Mouse (Mus musculus): Measurements from ENCODE around the gene Copz1.
A peak's percentile ranks its signal among the peaks of the same experiment; 100 is the strongest.
"Not testable (repeated sequence)": the region's sequence is repeated elsewhere in the genome, so short reads cannot be mapped to it uniquely, and the experiment has no call there.

Gene Copz1

DNA sequence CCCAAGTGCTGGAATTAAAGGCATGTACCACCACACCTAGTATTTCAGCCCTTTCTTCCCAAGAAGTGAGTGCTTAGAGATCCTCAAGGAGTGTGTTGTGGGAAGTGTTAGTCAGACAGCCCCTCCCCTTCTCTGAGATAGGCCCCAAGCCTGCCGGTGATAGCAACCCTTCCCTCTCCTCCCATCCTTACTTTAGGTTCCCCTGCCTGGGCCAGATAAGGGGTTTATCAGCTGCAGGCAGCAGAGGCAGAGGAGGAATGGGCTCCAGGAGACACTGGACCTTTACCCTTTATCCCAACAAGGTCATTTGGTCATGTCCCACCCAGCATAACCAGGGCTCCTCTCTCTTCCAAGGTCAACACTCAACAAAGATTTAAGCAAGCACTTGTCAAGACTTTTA is 20.9 kb upstream of the Copz1 start:
- DNase-seq (ENCODE audit: low spot score in 2 of 2) = peak; percentile 82 to 86

DNA sequence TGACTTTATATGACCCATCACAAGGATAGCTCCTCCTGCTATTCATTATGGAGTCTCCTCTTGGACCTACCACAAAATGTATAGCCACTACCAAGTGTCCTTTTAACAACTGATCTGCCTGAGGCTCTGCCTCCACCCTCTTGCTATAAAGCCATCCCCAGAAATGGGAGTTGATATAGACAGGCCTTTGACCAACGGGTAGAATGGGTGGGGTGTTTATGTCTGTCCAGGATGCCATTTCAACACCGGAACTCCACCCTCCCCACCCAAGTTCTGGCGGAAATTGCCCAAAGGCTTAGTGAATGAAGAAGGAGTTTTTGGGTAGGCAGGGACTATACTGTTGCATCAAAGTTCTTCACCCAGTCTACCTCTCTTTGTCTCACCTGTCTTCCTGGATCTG is 19.9 kb upstream of the Copz1 start:
- DNase-seq (ENCODE audit: low spot score in 2 of 2) = peak; percentile 78 to 81

GRCm38 (mm10) chr15:103253352-103253751 is 19.2 kb upstream of the Copz1 start:
- no peak for DNase-seq (ENCODE audit: low spot score in 2 of 2)

DNA sequence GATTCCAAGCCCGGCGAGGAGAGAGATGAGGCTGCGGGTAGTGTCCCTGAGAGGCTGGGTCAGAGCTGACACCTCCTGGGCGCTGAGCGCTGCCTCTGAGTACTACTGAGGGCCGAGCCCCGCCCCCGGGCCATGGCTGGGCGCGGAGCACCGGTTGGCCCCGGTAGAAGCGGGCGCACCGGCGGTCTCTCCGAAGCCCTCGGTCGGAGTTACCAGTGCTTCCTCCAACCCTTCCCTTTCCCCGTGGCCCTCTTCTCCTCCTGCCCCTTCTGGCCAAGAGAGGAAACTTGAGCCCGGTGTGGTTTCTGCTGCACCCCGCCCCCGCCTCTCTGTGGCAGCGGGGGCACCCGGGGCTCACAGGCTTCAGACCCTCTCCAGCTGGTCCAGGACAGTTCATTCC is 17.3 kb upstream of the Copz1 start:
- DNase-seq (ENCODE audit: low spot score in 2 of 2) = peak; percentile 86 to 92

GRCm38 (mm10) chr15:103256210-103256986 is 16.1 kb upstream of the Copz1 start:
- no peak for DNase-seq (ENCODE audit: low spot score in 2 of 2)

DNA sequence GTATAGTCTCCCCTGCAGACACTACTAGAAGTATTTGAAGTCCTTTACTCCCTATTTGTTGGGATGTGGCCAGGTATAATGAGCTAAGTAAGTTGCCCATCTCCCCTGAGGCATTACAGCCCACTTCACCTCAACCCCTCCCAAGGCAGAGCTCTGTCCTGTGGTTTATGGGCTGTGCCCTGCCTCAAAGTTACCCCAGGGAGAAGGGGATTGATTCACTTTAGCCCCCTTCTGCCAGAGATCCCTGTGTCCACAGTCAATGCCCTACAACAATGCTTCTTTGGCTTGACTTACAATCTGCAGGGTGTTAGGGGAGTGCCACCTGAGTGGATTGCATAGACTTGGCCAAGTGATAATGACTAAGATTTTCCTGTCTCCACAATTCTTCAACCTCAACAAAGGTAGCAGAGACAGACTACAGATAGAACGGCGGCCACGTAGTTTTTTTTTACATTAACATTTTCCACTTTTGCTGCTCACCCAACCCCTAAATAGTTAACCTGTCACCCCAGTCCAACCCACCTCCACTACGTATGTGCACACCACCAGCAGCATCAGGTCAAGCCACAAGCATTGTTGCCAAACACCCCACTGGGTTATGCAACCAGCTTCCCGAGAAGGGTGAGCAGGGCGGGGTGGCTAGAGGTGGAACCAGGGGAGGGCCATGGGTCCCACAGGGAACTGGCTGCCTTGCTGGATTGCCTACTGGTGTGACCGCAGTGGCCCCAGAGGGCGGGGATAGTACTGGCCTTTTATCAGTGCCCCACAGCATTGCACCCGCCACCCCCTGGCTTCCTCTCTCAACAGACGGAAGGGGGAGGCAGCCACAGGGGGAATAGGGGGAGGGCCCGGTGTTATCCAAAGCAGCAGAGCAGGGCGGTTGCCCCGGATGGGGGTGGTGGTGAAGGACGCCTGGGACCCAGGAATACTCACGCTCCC is 14.5 kb upstream of the Copz1 start, which contains the start of gene Nfe2:
Nfe2 (minus strand) TSS at position 614 of the 939 bp plus-strand sequence.
- DNase-seq (ENCODE audit: low spot score in 2 of 2) = peak; percentile 95 to 96

DNA sequence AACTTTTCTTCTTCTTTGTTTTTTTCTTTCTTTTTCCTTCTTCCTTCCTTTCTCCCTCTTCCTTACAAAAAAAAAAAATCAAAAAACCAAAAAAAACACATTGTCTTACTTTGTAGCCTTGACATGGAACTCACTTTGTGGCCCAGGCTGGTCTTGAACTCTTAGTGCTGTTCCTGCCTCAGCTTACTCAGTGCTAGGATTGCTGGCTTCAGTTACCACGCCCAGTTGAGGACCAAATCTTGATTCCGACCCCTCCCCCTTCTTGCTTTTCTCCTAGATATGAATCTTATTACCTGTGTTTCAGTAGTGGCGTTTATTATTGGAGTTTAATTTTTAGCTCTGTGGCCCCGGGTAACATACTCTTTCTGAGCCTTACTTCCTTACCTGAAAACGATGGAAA is 13.4 kb upstream of the Copz1 start:
- DNase-seq (ENCODE audit: low spot score in 2 of 2) = no peak

DNA sequence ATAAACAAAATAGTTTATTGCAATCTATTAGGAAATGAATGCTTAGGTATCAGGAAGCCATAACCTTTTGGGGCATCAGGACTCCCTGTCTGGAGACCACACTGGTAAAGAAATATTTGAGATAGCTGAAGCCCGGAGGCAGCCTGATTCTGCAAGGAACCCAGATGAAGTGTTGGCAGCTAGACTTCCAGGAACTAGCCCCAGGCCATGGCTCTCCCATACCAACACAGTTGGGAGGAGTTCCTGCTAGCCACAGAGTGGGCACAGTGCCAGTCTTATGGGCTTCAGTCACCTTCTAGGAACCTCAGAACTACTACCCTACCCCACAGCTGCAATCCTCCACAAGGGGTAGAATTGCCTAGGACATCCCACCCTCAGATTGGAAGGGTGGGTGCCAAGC is 12.5 kb upstream of the Copz1 start:
- DNase-seq (ENCODE audit: low spot score in 2 of 2) = peak; percentile 75 to 85

DNA sequence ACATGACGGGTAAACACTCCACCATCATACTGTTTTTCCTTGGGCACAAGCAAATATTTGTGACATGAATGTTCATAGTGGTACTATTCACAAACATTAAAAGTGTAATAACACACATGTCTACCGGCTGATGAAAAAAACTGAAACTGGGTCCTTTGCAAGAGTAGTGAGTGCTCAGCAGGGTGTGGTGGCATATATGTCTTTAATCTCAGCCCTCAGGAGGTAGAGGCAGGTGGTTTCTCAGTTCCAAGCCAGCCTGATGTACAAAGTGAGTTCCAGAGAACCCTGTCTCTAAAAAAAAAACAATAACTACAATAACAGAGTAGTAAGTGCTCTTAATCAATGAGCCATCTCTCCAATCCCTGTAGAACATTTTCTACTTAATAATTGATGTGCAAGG is 7.7 kb upstream of the Copz1 start:
- no peak for DNase-seq (ENCODE audit: low spot score in 2 of 2)

- DNase-seq (ENCODE audit: low spot score in 2 of 2) = no peak
Measured at GRCm38 (mm10) chr15:103268903-103269302, 3.6 kb upstream of the Copz1 start.

GRCm38 (mm10) chr15:103275943-103276342 is 3.4 kb downstream of the Copz1 start:
- DNase-seq (ENCODE audit: low spot score in 2 of 2) = not testable (repeated sequence)

GRCm38 (mm10) chr15:103277949-103278348 is 5.4 kb downstream of the Copz1 start:
- no peak for DNase-seq (ENCODE audit: low spot score in 2 of 2)

- DNase-seq (ENCODE audit: low spot score in 2 of 2) = peak; percentile 67 to 84
Measured at GRCm38 (mm10) chr15:103279750-103280149, 7.2 kb downstream of the Copz1 start.

GRCm38 (mm10) chr15:103280817-103281464 is 8.4 kb downstream of the Copz1 start:
- peak; percentile 64 to 76 for DNase-seq (ENCODE audit: low spot score in 2 of 2)

GRCm38 (mm10) chr15:103281465-103282205 is 9.1 kb downstream of the Copz1 start:
- DNase-seq (ENCODE audit: low spot score in 2 of 2) = no peak

GRCm38 (mm10) chr15:103284066-103284465 is 11.6 kb downstream of the Copz1 start:
- peak; percentile 62 to 81 for DNase-seq (ENCODE audit: low spot score in 2 of 2)

DNA sequence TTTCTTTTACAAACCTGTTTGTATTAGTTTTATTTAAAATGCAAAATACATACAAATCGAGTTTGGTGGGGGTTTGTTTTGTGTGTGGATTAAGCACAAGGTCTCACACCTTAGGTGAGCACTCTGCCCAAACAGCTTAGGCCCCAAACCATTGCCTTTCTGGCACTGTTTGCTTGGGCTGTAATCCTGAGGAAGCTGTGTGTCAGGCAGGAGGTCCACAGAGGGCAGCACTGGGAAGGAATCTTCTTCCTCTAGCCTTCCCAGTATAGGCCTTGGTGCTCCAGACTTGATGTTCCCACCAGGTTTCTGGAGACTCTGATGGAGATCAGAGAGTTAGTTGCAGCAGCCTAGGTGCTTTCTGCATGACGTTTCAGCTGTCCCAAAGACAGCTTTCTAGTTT is 12.1 kb downstream of the Copz1 start:
- DNase-seq (ENCODE audit: low spot score in 2 of 2) = no peak

DNA sequence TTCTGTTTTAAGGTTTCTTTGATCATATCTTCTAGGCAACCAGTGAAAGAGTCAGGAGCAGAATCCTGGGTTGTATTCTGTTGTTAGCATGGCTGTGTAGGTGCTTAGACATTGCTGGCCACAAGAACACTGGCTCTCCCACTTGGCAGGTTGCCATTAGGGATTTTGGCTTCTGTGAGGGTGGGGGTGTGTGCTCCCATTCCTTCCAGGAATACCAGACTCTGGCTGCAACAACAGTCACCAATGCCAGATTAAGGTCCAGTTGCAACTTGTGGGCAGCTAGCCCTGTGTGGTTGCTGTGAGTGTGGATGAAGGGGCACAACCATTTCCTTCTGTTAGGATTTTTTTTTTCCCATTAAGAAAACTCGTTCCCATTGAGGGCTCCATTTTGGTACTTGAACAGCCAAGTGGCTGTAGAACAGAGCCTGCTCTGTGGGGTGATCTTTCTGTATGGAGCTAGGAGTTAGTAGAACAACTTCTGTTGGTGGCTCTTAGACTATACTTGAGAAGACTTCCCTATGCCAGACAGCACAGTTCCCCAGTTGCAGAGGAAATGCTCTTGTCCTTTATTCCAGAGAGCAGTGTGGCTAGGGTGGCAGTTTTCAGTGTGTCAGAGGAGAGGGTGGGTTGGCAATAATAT is 13.4 kb downstream of the Copz1 start:
- DNase-seq (ENCODE audit: low spot score in 2 of 2) = no peak

DNA sequence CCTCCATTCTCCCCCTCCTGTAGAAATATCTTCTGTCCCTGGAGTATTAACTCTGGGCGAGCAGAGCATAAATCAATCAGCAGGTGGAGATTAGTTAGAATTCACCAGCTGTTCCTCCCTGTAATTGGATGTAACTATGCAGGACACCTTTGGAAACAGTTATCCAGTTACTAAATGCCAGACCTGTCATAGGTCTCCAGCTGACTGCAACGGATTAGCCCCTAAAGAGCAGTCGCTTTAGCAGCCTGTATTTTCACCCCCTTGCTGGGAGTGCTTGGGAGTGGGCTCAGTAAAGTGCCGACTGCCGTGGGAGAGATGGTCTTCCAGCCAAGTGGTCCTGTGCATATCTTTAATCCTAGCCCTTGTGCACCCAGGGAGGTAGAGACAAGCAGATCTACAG is 17.1 kb downstream of the Copz1 start:
- DNase-seq (ENCODE audit: low spot score in 2 of 2) = no peak

DNA sequence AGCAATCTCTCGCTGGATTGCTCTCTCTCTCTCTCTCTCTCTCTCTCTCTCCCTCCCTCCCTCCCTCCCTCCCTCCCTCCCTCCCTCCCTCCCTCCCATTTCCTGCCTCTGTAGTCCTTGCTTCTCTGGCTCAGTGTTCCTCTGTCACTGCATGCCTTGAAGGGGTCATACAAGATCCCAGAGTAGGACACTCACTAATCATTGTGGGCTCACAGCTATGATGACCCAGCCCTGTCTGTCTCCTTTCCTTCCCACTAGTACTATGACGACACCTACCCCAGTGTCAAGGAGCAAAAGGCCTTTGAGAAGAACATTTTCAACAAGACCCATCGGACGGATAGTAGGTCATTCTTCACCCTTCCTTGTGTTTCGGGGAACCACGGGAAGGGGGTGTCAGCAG is 17.9 kb downstream of the Copz1 start:
- no peak for DNase-seq (ENCODE audit: low spot score in 2 of 2)

- no peak for DNase-seq (ENCODE audit: low spot score in 2 of 2)
Measured at GRCm38 (mm10) chr15:103290843-103291242, 18.3 kb downstream of the Copz1 start.

Data from spleen, postnatal 4 days (tissue).